Mouse (Mus musculus) heart, embryonic 10.5 days (tissue): ENCODE results near the gene Calml4. TPM values are rescaled to one million over a fixed set of nuclear protein-coding genes. Genes with fewer than 3 reads are reported as not detected.

Experiments
- DNase-seq: peaks from one replicate; pipeline ENCODE4 v3.0.0-alpha.2; 2017; ENCODE audit warnings: low spot score
- H3K27ac ChIP-seq: fragments of 300-500 bp; sonication (generic); 2 replicates; pipeline ENCODE4 v1.5.1; 2016; ENCODE audit warnings: mild to moderate bottlenecking
- H3K27me3 ChIP-seq: fragments of 300-500 bp; sonication (generic); 2 replicates; pipeline ENCODE4 v1.6.1; 2016; ENCODE audit warnings: mild to moderate bottlenecking; ENCODE audit not compliant: poor library complexity, insufficient read depth, severe bottlenecking
- H3K36me3 ChIP-seq: fragments of 300-500 bp; sonication (generic); 2 replicates; pipeline ENCODE4 v1.6.1; 2016; ENCODE audit warnings: mild to moderate bottlenecking, moderate library complexity
- H3K4me1 ChIP-seq: fragments of 300-500 bp; sonication (generic); 2 replicates; pipeline ENCODE4 v1.6.1; 2016; ENCODE audit warnings: mild to moderate bottlenecking
- H3K4me3 ChIP-seq: fragments of 300-500 bp; sonication (generic); 2 replicates; pipeline ENCODE4 v1.5.1; 2016; ENCODE audit warnings: mild to moderate bottlenecking, moderate library complexity
- H3K9me3 ChIP-seq: fragments of 300-500 bp; sonication (generic); 2 replicates; pipeline ENCODE4 v1.6.1; 2016; ENCODE audit warnings: mild to moderate bottlenecking, moderate library complexity
- WGBS: fragments of 180-500 bp; shearing (Covaris S2); methylation state at CpG from one replicate; pipeline ENCODE4 v1.1.7; 2016; 5-methylcytosine and 5-hydroxymethylcytosine counted together
- polyA plus RNA-seq: library from polyadenylated mRNA; unstranded; fragments of >200 nt; fragmentation: Nextera tagmentation; extraction: Ambion mirVana; gene quantifications from 2 replicates; pipeline ENCODE4 v1.2.1, GENCODE M21; 2016

Gene Calml4
- polyA plus RNA-seq, 1 experiment from 2014 or later: 0.94 TPM

GRCm38 (mm10) chr9:62876966-62877616 is 19.2 kb downstream of the Calml4 start:
- no peak for DNase-seq

GRCm38 (mm10) chr9:62877825-62878224 is 19.9 kb downstream of the Calml4 start:
- WGBS: 77% methylated on average over 2 of the region's 2 CpGs

More at GRCm38 (mm10) chr9:62876966-62877616, 19.2 kb downstream of the Calml4 start:
- no peak overlapping the region for H3K4me3 ChIP-seq
- peaks cover 15% of the 10 kb centered on the region for H3K4me1 ChIP-seq
- no peaks in the 10 kb centered on the region for H3K9me3 ChIP-seq
- H3K36me3 ChIP-seq: peaks cover 16% of the 10 kb centered on the region
- no peak overlapping the region for H3K27ac ChIP-seq
- no peaks in the 10 kb centered on the region for H3K27me3 ChIP-seq
- 73% methylated on average over 7 of the region's 7 CpGs for WGBS

GRCm38 (mm10) chr9:62881871-62882270 is 24.0 kb downstream of the Calml4 start:
- Histone ChIP-seq H3K9me3 (no peaks in the 10 kb centered on the region), H3K4me1 (peaks cover 15% of the 10 kb centered on the region), H3K27ac (no peak overlapping the region), H3K36me3 (peaks cover 53% of the 10 kb centered on the region), H3K4me3 (no peak overlapping the region), H3K27me3 (no peaks in the 10 kb centered on the region)
- 75% methylated on average over 12 of the region's 12 CpGs for WGBS
- DNase-seq: no peak

More at GRCm38 (mm10) chr9:62877825-62878224, 19.9 kb downstream of the Calml4 start:
- Histone ChIP-seq H3K27me3 (no peaks in the 10 kb centered on the region), H3K4me3 (no peak overlapping the region), H3K27ac (no peak overlapping the region), H3K4me1 (peaks cover 15% of the 10 kb centered on the region), H3K9me3 (no peaks in the 10 kb centered on the region), H3K36me3 (peaks cover 22% of the 10 kb centered on the region)
- DNase-seq: no peak

- Histone ChIP-seq H3K4me3 (no peak overlapping the region), H3K27me3 (no peaks in the 10 kb centered on the region), H3K27ac (no peak overlapping the region), H3K36me3 (peaks cover 52% of the 10 kb centered on the region), H3K9me3 (no peaks in the 10 kb centered on the region), H3K4me1 (no peaks in the 10 kb centered on the region; the same call in 1 of the 2 replicates)
- no peak for DNase-seq
- WGBS: 70% methylated on average over 1 of the region's 1 CpGs
Observed at GRCm38 (mm10) chr9:62894486-62894885, 36.6 kb downstream of the Calml4 start.

- no peaks in the 10 kb centered on the region for H3K4me1 ChIP-seq
- DNase-seq: no peak
- 97% methylated on average over 2 of the region's 2 CpGs for WGBS
- H3K4me3 ChIP-seq: no peak overlapping the region
- peaks cover 35% of the 10 kb centered on the region for H3K36me3 ChIP-seq
- no peak overlapping the region for H3K27ac ChIP-seq
- no peaks in the 10 kb centered on the region for H3K9me3 ChIP-seq
- H3K27me3 ChIP-seq: no peaks in the 10 kb centered on the region
Observed at GRCm38 (mm10) chr9:62901736-62902135, 43.9 kb downstream of the Calml4 start.

- DNase-seq: no peak
- Histone ChIP-seq H3K36me3 (peaks cover 32% of the 10 kb centered on the region), H3K27me3 (no peaks in the 10 kb centered on the region), H3K9me3 (no peaks in the 10 kb centered on the region), H3K27ac (no peak overlapping the region), H3K4me1 (no peaks in the 10 kb centered on the region), H3K4me3 (no peak overlapping the region)
- 97% methylated on average over 2 of the region's 2 CpGs for WGBS
Observed at GRCm38 (mm10) chr9:62903841-62904240, 46.0 kb downstream of the Calml4 start.

GRCm38 (mm10) chr9:62905039-62905438 is 47.2 kb downstream of the Calml4 start:
- no peaks in the 10 kb centered on the region for H3K27me3 ChIP-seq
- peaks cover 42% of the 10 kb centered on the region for H3K36me3 ChIP-seq
- H3K4me1 ChIP-seq: no peaks in the 10 kb centered on the region
- no peak overlapping the region for H3K27ac ChIP-seq
- no peak overlapping the region for H3K4me3 ChIP-seq
- 92% methylated on average over 8 of the region's 8 CpGs for WGBS
- no peaks in the 10 kb centered on the region for H3K9me3 ChIP-seq
- DNase-seq: no peak

GRCm38 (mm10) chr9:62913390-62914069 is 55.6 kb downstream of the Calml4 start:
- Histone ChIP-seq H3K27me3 (no peaks in the 10 kb centered on the region), H3K4me1 (0 out of 2 replicates have a peak, but pooled peaks cover 3% of the 10 kb centered on the region), H3K9me3 (peaks cover 4% of the 10 kb centered on the region; the same call in 1 of the 2 replicates), H3K4me3 (no peak overlapping the region), H3K36me3 (peaks cover 67% of the 10 kb centered on the region), H3K27ac (no peak overlapping the region)
- DNase-seq: no peak
- WGBS: 78% methylated on average over 5 of the region's 5 CpGs

- peaks cover 4% of the 10 kb centered on the region; the same call in 1 of the 2 replicates for H3K9me3 ChIP-seq
- H3K36me3 ChIP-seq: peaks cover 45% of the 10 kb centered on the region
- 92% methylated on average over 1 of the region's 1 CpGs for WGBS
- no peak overlapping the region for H3K27ac ChIP-seq
- H3K4me1 ChIP-seq: 0 out of 2 replicates have a peak, but pooled peaks cover 3% of the 10 kb centered on the region
- H3K27me3 ChIP-seq: no peaks in the 10 kb centered on the region
- DNase-seq: no peak
- no peak overlapping the region for H3K4me3 ChIP-seq
Observed at GRCm38 (mm10) chr9:62917059-62917458, 59.2 kb downstream of the Calml4 start.

- H3K27me3 ChIP-seq: no peaks in the 10 kb centered on the region
- WGBS: 81% methylated on average over 2 of the region's 2 CpGs
- DNase-seq: no peak
- H3K27ac ChIP-seq: no peak overlapping the region
- H3K9me3 ChIP-seq: no peaks in the 10 kb centered on the region
- peaks cover 6% of the 10 kb centered on the region; the same call in 1 of the 2 replicates for H3K4me1 ChIP-seq
- no peak overlapping the region for H3K4me3 ChIP-seq
- H3K36me3 ChIP-seq: peaks cover 25% of the 10 kb centered on the region
Observed at GRCm38 (mm10) chr9:62920877-62921276, 63.0 kb downstream of the Calml4 start.

- DNase-seq: no peak
- no peaks in the 10 kb centered on the region for H3K27me3 ChIP-seq
- WGBS: 77% methylated on average over 2 of the region's 2 CpGs
- peaks cover 3% of the 10 kb centered on the region for H3K36me3 ChIP-seq
- no peak overlapping the region for H3K4me3 ChIP-seq
- no peak overlapping the region for H3K27ac ChIP-seq
- no peaks in the 10 kb centered on the region for H3K9me3 ChIP-seq
- H3K4me1 ChIP-seq: peaks cover 3% of the 10 kb centered on the region; the same call in 1 of the 2 replicates
Observed at GRCm38 (mm10) chr9:62924886-62925610, 67.2 kb downstream of the Calml4 start.
